Mouse (Mus musculus): ENCODE results near the gene Gucy2d. TPM values are rescaled to one million over a fixed set of nuclear protein-coding genes. Genes with fewer than 3 reads are reported as not detected.

Gene Gucy2d
- polyA plus RNA-seq, 1 experiment from 2014 or later = 0.05 TPM

DNA sequence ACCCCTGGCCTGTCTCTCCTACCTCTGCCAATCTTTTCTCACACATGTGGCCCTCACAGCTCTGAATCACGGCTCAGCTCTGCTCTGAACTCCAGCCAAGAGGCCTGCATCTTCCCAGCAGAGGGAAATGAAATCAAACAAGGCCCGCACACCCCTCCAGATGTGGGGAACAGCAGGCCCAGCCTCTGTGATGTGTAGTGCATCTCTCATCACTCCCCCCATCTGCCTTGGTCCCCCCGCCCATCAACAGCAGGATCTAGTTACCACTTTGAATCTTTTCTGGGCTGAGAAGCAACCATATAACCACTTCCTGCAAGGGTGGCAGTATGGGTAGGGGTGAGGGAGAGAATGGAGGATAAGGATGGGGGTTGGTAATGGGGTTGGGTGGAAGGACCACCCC is 28.9 kb downstream of the Gucy2d start:
- no peaks in the 10 kb centered on the region for H3K36me3 ChIP-seq (ENCODE audit: control insufficient read depth, insufficient read depth, low read length)
- no peak overlapping the region for H3K9ac ChIP-seq (ENCODE audit: low read depth, low read length)
- no peak overlapping the region for H3K4me2 ChIP-seq (ENCODE audit: low read length)
- no peak overlapping the region for H3K4me3 ChIP-seq (ENCODE audit: low read depth, low read length)
- ATAC-seq = no peak
- H3K4me1 ChIP-seq (ENCODE audit: control insufficient read depth, insufficient read depth, low read length) = no peaks in the 10 kb centered on the region
- no peak overlapping the region for H3K27ac ChIP-seq (ENCODE audit: low read length)
- 73% methylated on average over 3 of the region's 3 CpGs for WGBS
- H3K9me3 ChIP-seq (replicated peaks; ENCODE audit: control insufficient read depth, low read length, poor library complexity, severe bottlenecking) = no peaks in the 10 kb centered on the region
- H3K27me3 ChIP-seq (ENCODE audit: control insufficient read depth, insufficient read depth, low read depth, low read length) = no peaks in the 10 kb centered on the region

DNA sequence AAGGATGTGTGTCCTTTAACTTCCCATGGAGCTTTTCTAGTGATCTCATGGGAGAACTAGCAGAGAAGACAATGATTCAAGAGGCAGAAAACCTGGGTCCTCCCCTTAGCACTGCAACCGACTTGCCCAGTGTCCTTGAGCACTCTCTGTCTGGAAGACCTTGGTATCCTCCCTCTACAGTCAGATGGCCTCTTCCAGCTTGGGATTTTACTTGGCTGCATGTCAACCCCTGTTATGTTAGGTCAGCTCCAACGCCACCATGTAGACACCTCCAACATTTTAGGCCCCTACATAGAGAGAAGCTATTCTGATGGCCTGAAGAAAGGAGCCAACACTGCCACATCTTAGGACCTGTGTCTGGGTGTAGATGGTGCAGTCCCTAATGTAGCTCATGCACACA is 32.3 kb downstream of the Gucy2d start:
- ATAC-seq = no peak
- WGBS = 83% methylated on average over 2 of the region's 2 CpGs
- Histone ChIP-seq H3K4me2 (ENCODE audit: low read length) (no peak overlapping the region), H3K27me3 (ENCODE audit: control insufficient read depth, insufficient read depth, low read depth, low read length) (no peaks in the 10 kb centered on the region), H3K9ac (ENCODE audit: low read depth, low read length) (no peak overlapping the region), H3K27ac (ENCODE audit: low read length) (no peak overlapping the region), H3K36me3 (ENCODE audit: control insufficient read depth, insufficient read depth, low read length) (no peaks in the 10 kb centered on the region), H3K4me1 (ENCODE audit: control insufficient read depth, insufficient read depth, low read length) (no peaks in the 10 kb centered on the region), H3K4me3 (ENCODE audit: low read depth, low read length) (no peak overlapping the region), H3K9me3 (replicated peaks; ENCODE audit: control insufficient read depth, low read length, poor library complexity, severe bottlenecking) (no peaks in the 10 kb centered on the region)

DNA sequence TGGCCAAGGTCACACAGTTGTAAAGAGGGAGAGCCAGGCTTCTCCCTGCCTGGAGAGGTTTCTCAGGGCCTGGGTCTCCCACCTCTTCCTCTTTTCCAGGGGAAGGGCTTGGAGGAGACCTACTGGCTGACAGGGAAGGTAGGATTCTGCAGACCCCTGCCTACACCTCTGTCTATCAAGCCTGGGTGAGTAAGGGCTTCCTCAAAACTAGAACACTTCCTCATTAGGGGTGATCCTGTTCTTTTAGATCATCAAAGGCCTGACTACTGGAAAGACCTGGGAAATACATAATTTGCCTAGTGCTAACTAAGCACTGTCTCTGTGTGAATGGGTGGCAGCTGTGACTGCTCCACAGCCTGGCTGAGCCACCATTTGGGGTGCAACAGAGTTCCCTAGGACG is 34.3 kb downstream of the Gucy2d start:
- H3K27me3 ChIP-seq (ENCODE audit: control insufficient read depth, insufficient read depth, low read depth, low read length) = no peaks in the 10 kb centered on the region
- 86% methylated on average over 1 of the region's 1 CpGs for WGBS

DNA sequence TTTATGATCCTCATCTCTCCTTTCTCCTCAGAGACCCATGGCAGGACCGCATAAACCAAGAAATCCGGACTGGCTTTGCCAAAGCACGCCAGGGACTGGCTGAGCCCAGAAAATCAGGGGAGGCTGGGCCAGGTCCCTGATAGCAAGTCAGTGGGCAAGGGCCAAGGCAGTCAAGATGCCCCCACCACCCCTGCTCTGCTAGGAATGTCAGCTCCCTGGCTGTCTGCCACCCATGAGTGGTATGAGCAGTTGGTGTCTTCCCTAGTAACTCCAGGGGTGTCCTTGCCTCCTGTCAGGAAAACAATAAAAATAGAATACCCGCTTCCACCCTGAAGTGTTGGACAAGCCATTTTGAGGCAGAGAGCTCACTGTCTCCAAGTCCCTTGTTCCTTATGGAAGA is 36.9 kb downstream of the Gucy2d start:
- WGBS = 89% methylated on average over 4 of the region's 4 CpGs
- no peak overlapping the region for H3K4me2 ChIP-seq (ENCODE audit: low read length)
- H3K27ac ChIP-seq (ENCODE audit: low read length) = no peak overlapping the region
- H3K9me3 ChIP-seq (replicated peaks; ENCODE audit: control insufficient read depth, low read length, poor library complexity, severe bottlenecking) = no peaks in the 10 kb centered on the region
- no peaks in the 10 kb centered on the region for H3K36me3 ChIP-seq (ENCODE audit: control insufficient read depth, insufficient read depth, low read length)
- no peaks in the 10 kb centered on the region; the same call in 1 of the 2 replicates for H3K27me3 ChIP-seq (ENCODE audit: control insufficient read depth, insufficient read depth, low read depth, low read length)
- no peaks in the 10 kb centered on the region for H3K4me1 ChIP-seq (ENCODE audit: control insufficient read depth, insufficient read depth, low read length)
- H3K9ac ChIP-seq (ENCODE audit: low read depth, low read length) = no peak overlapping the region
- ATAC-seq = no peak
- no peak overlapping the region for H3K4me3 ChIP-seq (ENCODE audit: low read depth, low read length)

More for the DNA sequence above, 34.3 kb downstream of the Gucy2d start:
- H3K9me3 ChIP-seq (replicated peaks; ENCODE audit: control insufficient read depth, low read length, poor library complexity, severe bottlenecking) = no peaks in the 10 kb centered on the region
- H3K36me3 ChIP-seq (ENCODE audit: control insufficient read depth, insufficient read depth, low read length) = no peaks in the 10 kb centered on the region
- no peak for ATAC-seq
- H3K4me1 ChIP-seq (ENCODE audit: control insufficient read depth, insufficient read depth, low read length) = no peaks in the 10 kb centered on the region
- no peak overlapping the region for H3K9ac ChIP-seq (ENCODE audit: low read depth, low read length)
- H3K27ac ChIP-seq (ENCODE audit: low read length) = no peak overlapping the region
- no peak overlapping the region for H3K4me3 ChIP-seq (ENCODE audit: low read depth, low read length)
- no peak overlapping the region for H3K4me2 ChIP-seq (ENCODE audit: low read length)

DNA sequence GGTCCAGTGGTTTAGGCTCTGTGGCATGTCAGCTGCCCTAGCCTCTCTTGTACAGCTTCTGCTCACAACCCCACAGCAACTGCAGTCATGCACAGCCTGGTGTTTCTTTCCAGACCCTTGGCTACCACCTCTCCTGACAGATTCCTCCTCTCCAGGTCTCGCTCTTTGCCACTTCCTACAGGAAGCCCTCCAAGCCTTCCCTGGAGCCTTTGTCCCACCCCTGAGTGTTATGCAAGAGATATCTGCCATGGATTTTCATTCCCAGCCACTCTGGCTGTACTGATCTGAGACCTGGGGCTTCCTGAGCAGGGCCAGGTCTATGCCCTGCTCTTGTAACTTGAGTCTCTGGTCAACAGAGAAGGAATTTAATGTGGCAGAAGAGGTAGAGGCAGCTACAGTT is 40.3 kb downstream of the Gucy2d start:
- no peak for ATAC-seq
- Histone ChIP-seq H3K36me3 (ENCODE audit: control insufficient read depth, insufficient read depth, low read length) (no peaks in the 10 kb centered on the region), H3K9ac (ENCODE audit: low read depth, low read length) (no peak overlapping the region), H3K9me3 (replicated peaks; ENCODE audit: control insufficient read depth, low read length, poor library complexity, severe bottlenecking) (no peaks in the 10 kb centered on the region), H3K4me2 (ENCODE audit: low read length) (no peak overlapping the region), H3K4me3 (ENCODE audit: low read depth, low read length) (no peak overlapping the region), H3K4me1 (ENCODE audit: control insufficient read depth, insufficient read depth, low read length) (no peaks in the 10 kb centered on the region), H3K27ac (ENCODE audit: low read length) (no peak overlapping the region), H3K27me3 (ENCODE audit: control insufficient read depth, insufficient read depth, low read depth, low read length) (no peaks in the 10 kb centered on the region; the same call in 1 of the 2 replicates)
- 94% methylated on average over 1 of the region's 1 CpGs for WGBS

DNA sequence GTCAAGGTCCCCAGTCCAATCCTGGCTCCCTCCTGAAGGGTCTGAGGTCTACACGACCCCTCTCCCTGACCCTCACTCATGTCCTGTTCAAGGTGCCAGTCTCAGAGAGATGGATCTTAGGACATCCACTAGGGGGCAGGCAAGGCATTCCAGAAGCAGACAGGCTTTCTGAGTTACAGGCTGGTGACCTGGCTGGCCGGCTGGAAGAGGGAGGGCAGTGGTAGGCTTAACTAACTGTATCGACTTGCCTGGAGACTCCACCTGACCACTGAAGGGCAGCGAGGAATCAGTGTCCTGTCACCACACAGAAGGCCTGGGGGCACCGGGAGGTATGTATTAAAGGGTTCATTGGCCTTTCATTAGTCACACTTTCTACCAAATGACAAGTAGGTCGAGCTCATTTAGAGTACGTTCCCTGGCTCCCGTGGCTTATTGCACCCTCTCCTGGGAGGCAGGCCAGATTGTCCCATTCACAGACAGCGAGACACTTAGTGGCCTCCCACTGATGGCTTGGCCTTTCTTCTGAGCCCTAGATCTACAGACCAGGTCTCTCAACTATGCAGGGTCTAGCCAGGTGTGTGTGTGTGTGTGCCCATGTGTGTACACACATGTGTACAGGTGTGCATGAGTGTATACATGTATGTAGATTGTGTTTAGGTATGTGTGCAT is 41.0 kb downstream of the Gucy2d start:
- no peaks in the 10 kb centered on the region for H3K9me3 ChIP-seq (replicated peaks; ENCODE audit: control insufficient read depth, low read length, poor library complexity, severe bottlenecking)
- H3K4me2 ChIP-seq (ENCODE audit: low read length) = no peak overlapping the region
- ATAC-seq = peak; percentile 57
- no peaks in the 10 kb centered on the region; the same call in 1 of the 2 replicates for H3K27me3 ChIP-seq (ENCODE audit: control insufficient read depth, insufficient read depth, low read depth, low read length)
- no peaks in the 10 kb centered on the region for H3K36me3 ChIP-seq (ENCODE audit: control insufficient read depth, insufficient read depth, low read length)
- 13% methylated on average over 9 of the region's 9 CpGs for WGBS
- H3K4me1 ChIP-seq (ENCODE audit: control insufficient read depth, insufficient read depth, low read length) = no peaks in the 10 kb centered on the region
- no peak overlapping the region for H3K27ac ChIP-seq (ENCODE audit: low read length)
- H3K4me3 ChIP-seq (ENCODE audit: low read depth, low read length) = no peak overlapping the region
- no peak overlapping the region for H3K9ac ChIP-seq (ENCODE audit: low read depth, low read length)

DNA sequence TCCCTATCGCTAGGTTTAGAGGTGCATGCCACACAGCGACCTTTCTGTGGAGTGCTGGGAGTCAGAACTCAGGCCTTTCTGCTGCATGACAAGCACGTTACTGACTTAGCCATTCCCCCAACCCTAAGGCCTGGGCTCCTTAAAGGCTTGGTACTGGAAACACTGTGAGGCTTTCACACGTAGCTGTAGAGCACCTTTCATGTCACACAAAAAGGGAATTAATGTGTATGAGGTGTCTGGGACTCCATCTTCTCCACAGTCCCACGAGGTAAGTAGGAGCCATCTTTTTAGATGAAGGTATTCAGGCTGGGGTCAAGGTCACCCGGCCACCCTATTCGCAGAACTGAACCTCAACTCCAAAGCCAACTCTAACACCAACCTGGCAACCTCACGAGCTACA is 41.6 kb downstream of the Gucy2d start:
- H3K4me1 ChIP-seq (ENCODE audit: control insufficient read depth, insufficient read depth, low read length) = no peaks in the 10 kb centered on the region
- no peaks in the 10 kb centered on the region for H3K36me3 ChIP-seq (ENCODE audit: control insufficient read depth, insufficient read depth, low read length)
- no peak for ATAC-seq
- no peaks in the 10 kb centered on the region; the same call in 1 of the 2 replicates for H3K27me3 ChIP-seq (ENCODE audit: control insufficient read depth, insufficient read depth, low read depth, low read length)
- H3K9ac ChIP-seq (ENCODE audit: low read depth, low read length) = no peak overlapping the region
- H3K4me3 ChIP-seq (ENCODE audit: low read depth, low read length) = no peak overlapping the region
- H3K27ac ChIP-seq (ENCODE audit: low read length) = no peak overlapping the region
- no peak overlapping the region for H3K4me2 ChIP-seq (ENCODE audit: low read length)
- no peaks in the 10 kb centered on the region for H3K9me3 ChIP-seq (replicated peaks; ENCODE audit: control insufficient read depth, low read length, poor library complexity, severe bottlenecking)
- WGBS = 84% methylated on average over 8 of the region's 8 CpGs

DNA sequence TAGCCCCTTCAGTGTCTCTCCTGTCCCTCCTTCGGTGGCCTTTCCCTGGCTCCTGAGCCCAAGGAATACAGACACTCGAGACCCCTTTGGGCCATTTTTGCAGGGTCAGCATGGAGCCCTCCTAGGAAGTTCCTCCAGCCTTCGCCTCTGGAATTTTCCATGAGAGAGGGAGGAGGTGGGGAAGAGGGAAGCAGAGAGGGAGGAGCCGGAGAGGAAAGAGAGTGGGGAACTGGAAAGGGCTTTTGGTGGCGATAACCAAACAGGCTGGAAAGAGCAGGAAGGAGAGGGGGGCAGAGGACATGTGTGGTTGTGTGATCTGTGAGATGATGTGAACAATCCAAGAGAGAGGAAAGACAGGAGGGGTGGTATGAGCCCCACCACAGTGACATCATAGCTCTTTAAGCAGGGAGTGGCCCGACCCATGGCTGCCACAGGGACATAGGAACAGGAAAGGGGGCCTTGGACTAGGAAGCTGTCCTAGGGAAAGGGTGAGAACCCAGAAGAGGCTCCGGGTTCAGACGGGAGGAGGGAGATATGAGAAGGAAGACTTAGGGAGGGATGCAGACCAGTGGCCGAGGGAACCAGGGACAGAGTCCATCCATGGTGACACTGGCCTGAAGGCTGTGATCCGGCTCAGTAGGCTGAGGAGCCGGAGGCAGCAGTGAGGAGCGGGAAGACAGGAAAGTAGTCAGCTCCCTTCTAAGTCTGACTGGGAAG is 42.5 kb downstream of the Gucy2d start:
- H3K4me1 ChIP-seq (ENCODE audit: control insufficient read depth, insufficient read depth, low read length) = no peaks in the 10 kb centered on the region
- no peak overlapping the region for H3K4me3 ChIP-seq (ENCODE audit: low read depth, low read length)
- H3K4me2 ChIP-seq (ENCODE audit: low read length) = no peak overlapping the region
- H3K9me3 ChIP-seq (replicated peaks; ENCODE audit: control insufficient read depth, low read length, poor library complexity, severe bottlenecking) = no peaks in the 10 kb centered on the region
- WGBS = 56% methylated on average over 12 of the region's 12 CpGs
- no peak for ATAC-seq
- no peaks in the 10 kb centered on the region; the same call in 1 of the 2 replicates for H3K27me3 ChIP-seq (ENCODE audit: control insufficient read depth, insufficient read depth, low read depth, low read length)
- H3K9ac ChIP-seq (ENCODE audit: low read depth, low read length) = 0 out of 2 replicates have a peak overlapping the region, but pooled peaks have one; percentile 36
- no peak overlapping the region for H3K27ac ChIP-seq (ENCODE audit: low read length)
- no peaks in the 10 kb centered on the region for H3K36me3 ChIP-seq (ENCODE audit: control insufficient read depth, insufficient read depth, low read length)

DNA sequence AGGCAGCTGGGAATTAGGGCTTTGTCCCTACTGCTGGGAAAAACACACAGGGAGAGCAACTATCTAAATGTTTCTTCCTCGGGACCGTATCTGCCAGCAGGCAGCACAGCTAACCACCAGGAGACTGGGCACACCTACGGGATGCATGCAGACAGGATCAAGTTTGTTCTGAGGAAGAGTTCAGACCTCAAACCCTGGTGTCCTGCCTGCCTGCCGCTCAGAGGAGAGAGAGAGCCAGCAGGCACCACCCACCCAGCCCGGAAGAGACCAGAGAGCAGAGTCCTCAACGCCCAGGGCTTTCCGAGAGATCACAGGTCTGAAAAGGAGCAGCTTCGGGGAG is 43.0 kb downstream of the Gucy2d start:
- no peaks in the 10 kb centered on the region for H3K4me1 ChIP-seq (ENCODE audit: control insufficient read depth, insufficient read depth, low read length)
- no peak for ATAC-seq
- no peak overlapping the region for H3K4me2 ChIP-seq (ENCODE audit: low read length)
- H3K9ac ChIP-seq (ENCODE audit: low read depth, low read length) = 0 out of 2 replicates have a peak overlapping the region, but pooled peaks have one; percentile 36
- H3K27me3 ChIP-seq (ENCODE audit: control insufficient read depth, insufficient read depth, low read depth, low read length) = no peaks in the 10 kb centered on the region; the same call in 1 of the 2 replicates
- WGBS = 35% methylated on average over 8 of the region's 8 CpGs
- no peak overlapping the region for H3K27ac ChIP-seq (ENCODE audit: low read length)
- no peaks in the 10 kb centered on the region for H3K36me3 ChIP-seq (ENCODE audit: control insufficient read depth, insufficient read depth, low read length)
- H3K4me3 ChIP-seq (ENCODE audit: low read depth, low read length) = no peak overlapping the region
- no peaks in the 10 kb centered on the region for H3K9me3 ChIP-seq (replicated peaks; ENCODE audit: control insufficient read depth, low read length, poor library complexity, severe bottlenecking)
